Mouse (Mus musculus): ENCODE measurements around the gene Ppp2ca.

- TF ChIP-seq POLR2A (IDR thresholded peaks at IDR 0.05; ENCODE audit: insufficient read depth, low read length): no peak
- no peak for TF ChIP-seq CTCF (IDR thresholded peaks at IDR 0.05; ENCODE audit: low read depth, low read length)
- no peak for TF ChIP-seq EP300 (IDR thresholded peaks at IDR 0.05; ENCODE audit: insufficient read depth, low read depth, low read length)
These were observed 8.0 kb downstream of the Ppp2ca start for GRCm38 (mm10) chr11:52106438-52106837.

Measured in ES-Bruce4 (cell line).